Mouse (Mus musculus) limb, embryonic 13.5 days (tissue): ENCODE measurements around the gene Iqch. TPM values are rescaled to one million over a fixed set of nuclear protein-coding genes. Genes with fewer than 3 reads are reported as not detected.

ENCODE experiments used
- ATAC-seq: fragments of 200-750 bp; cut with Nextera tagmentation; 2 replicates; pipeline ENCODE4 v1.8.0; 2017; ENCODE audit warnings: low read depth, moderate number of reproducible peaks, moderate TSS enrichment; ENCODE audit not compliant: low FRiP score
- H3K27ac ChIP-seq: fragments of 300-500 bp; sonication (generic); 2 replicates; pipeline ENCODE4 v1.5.1; 2015; ENCODE audit warnings: inconsistent platforms, mild to moderate bottlenecking, moderate library complexity
- H3K27me3 ChIP-seq: fragments of 300-500 bp; sonication (generic); 2 replicates; pipeline ENCODE4 v1.6.1; 2015; ENCODE audit warnings: mild to moderate bottlenecking, inconsistent platforms
- H3K36me3 ChIP-seq: fragments of 300-500 bp; sonication (generic); 2 replicates; pipeline ENCODE4 v1.6.1; 2015; ENCODE audit warnings: inconsistent platforms, mild to moderate bottlenecking, moderate library complexity
- H3K4me1 ChIP-seq: fragments of 300-500 bp; sonication (generic); 2 replicates; pipeline ENCODE4 v1.6.1; 2015; ENCODE audit warnings: inconsistent platforms
- H3K4me2 ChIP-seq: fragments of 300-500 bp; sonication (generic); replicated peaks from 2 replicates; pipeline ENCODE4 v1.6.1; 2015; ENCODE audit warnings: inconsistent platforms, mild to moderate bottlenecking, moderate library complexity
- H3K4me3 ChIP-seq: fragments of 300-500 bp; sonication (generic); 2 replicates; pipeline ENCODE4 v1.5.1; 2015; ENCODE audit warnings: moderate library complexity, mild to moderate bottlenecking, inconsistent platforms
- H3K9ac ChIP-seq: fragments of 300-500 bp; sonication (generic); 2 replicates; pipeline ENCODE4 v1.6.1; 2015; ENCODE audit warnings: mild to moderate bottlenecking, inconsistent platforms
- H3K9me3 ChIP-seq: fragments of 300-500 bp; sonication (generic); 2 replicates; pipeline ENCODE4 v1.6.1; 2016; ENCODE audit warnings: inconsistent platforms
- WGBS: fragments of 180-500 bp; shearing (Covaris S2); methylation state at CpG from one replicate; pipeline ENCODE4 v1.1.7; 2015; 5-methylcytosine and 5-hydroxymethylcytosine counted together
- polyA plus RNA-seq: library from polyadenylated mRNA; unstranded; fragments of >200 nt; fragmentation: Nextera tagmentation; extraction: Ambion mirVana; gene quantifications from 2 replicates; pipeline ENCODE4 v1.2.1, GENCODE M21; 2015

Iqch gene
- polyA plus RNA-seq, 1 experiment from 2014 or later = 0.20 TPM

- no peak for ATAC-seq
- Histone ChIP-seq H3K27ac (no peak overlapping the region), H3K27me3 (no peaks in the 10 kb centered on the region), H3K9ac (no peak overlapping the region), H3K4me2 (no peak overlapping the region), H3K36me3 (no peaks in the 10 kb centered on the region), H3K4me1 (no peaks in the 10 kb centered on the region), H3K4me3 (no peak overlapping the region), H3K9me3 (peaks cover 8% of the 10 kb centered on the region; the same call in 1 of the 2 replicates)
These were observed 145.9 kb downstream of the Iqch start for GRCm38 (mm10) chr9:63456401-63456800.

DNA sequence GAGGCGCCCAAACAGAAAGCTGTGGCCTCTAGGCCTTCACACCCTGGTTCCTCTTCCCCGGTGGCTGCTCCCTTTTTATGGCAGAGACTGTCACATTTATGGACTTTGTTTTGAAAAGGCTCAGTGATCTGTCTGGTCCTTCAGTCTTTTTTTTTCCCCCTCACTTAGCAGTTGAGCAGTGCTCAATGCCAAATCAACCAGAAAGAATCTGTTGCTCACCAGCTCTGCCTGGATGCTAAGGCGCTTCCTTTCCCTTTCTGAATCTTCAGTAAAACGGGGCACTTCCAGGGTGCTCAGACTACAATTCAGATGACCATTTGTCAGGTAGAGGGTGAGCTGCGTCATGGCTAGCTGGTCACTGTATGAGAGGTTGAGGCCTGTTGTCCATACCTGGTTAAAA, 148.0 kb downstream of the Iqch start:
- H3K4me1 ChIP-seq = no peaks in the 10 kb centered on the region
- H3K9me3 ChIP-seq = peaks cover 8% of the 10 kb centered on the region; the same call in 1 of the 2 replicates
- H3K4me3 ChIP-seq = no peak overlapping the region
- no peak overlapping the region for H3K4me2 ChIP-seq
- no peak for ATAC-seq
- no peaks in the 10 kb centered on the region for H3K27me3 ChIP-seq
- 65% methylated on average over 5 of the region's 5 CpGs for WGBS
- no peaks in the 10 kb centered on the region for H3K36me3 ChIP-seq
- H3K27ac ChIP-seq = no peak overlapping the region
- no peak overlapping the region for H3K9ac ChIP-seq

GRCm38 (mm10) chr9:63450531-63451030, 151.7 kb downstream of the Iqch start:
- Histone ChIP-seq H3K9me3 (peaks cover 8% of the 10 kb centered on the region; the same call in 1 of the 2 replicates), H3K9ac (no peak overlapping the region), H3K4me1 (no peaks in the 10 kb centered on the region), H3K27me3 (no peaks in the 10 kb centered on the region), H3K27ac (no peak overlapping the region), H3K4me2 (no peak overlapping the region), H3K4me3 (no peak overlapping the region), H3K36me3 (no peaks in the 10 kb centered on the region)
- WGBS = 67% methylated on average over 4 of the region's 4 CpGs
- no peak for ATAC-seq

GRCm38 (mm10) chr9:63443695-63444094, 158.6 kb downstream of the Iqch start:
- H3K9ac ChIP-seq = no peak overlapping the region
- no peak overlapping the region for H3K4me2 ChIP-seq
- H3K4me3 ChIP-seq = no peak overlapping the region
- ATAC-seq = no peak
- H3K4me1 ChIP-seq = 0 out of 2 replicates have a peak, but pooled peaks cover 3% of the 10 kb centered on the region
- H3K27ac ChIP-seq = no peak overlapping the region
- H3K27me3 ChIP-seq = no peaks in the 10 kb centered on the region
- no peaks in the 10 kb centered on the region for H3K36me3 ChIP-seq
- H3K9me3 ChIP-seq = no peaks in the 10 kb centered on the region
- WGBS = 69% methylated on average over 6 of the region's 6 CpGs

- Histone ChIP-seq H3K4me1 (no peaks in the 10 kb centered on the region), H3K36me3 (no peaks in the 10 kb centered on the region), H3K27ac (no peak overlapping the region), H3K4me3 (no peak overlapping the region), H3K27me3 (no peaks in the 10 kb centered on the region), H3K9me3 (no peaks in the 10 kb centered on the region), H3K4me2 (no peak overlapping the region), H3K9ac (no peak overlapping the region)
- WGBS = 78% methylated on average over 1 of the region's 1 CpGs
- no peak for ATAC-seq
These were observed 171.6 kb downstream of the Iqch start for GRCm38 (mm10) chr9:63430652-63431051.

DNA sequence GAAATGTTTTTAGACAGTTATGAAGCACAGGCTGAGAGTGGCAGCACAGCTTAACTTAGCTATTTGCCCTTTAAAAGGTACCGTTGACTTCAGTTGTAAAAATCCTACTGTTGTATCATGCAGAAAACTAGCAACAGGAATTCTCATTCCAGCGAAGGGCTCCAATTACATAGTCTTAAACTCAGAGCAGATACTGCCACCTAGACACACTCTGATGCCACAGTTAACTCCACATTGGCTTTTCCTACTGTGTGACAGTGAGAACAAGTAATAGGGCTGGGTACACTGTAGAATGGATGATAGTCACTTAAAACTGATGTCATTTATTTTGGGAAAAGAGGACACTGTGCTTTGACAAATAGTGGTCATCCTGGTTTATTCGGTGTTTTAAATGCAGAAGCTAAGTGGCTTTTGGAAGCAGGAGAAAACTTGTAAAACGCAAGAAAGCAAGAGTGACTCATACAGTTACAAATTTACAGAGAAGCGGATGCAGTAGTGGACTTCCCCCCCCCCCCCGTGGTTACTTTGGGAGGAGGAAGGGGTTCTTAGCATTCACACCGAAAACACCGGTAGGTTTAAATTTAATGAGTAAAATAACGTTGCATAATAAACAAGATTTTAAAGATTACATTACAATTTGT, 181.1 kb downstream of the Iqch start:
- Histone ChIP-seq H3K4me3 (no peak overlapping the region), H3K27me3 (no peaks in the 10 kb centered on the region), H3K9me3 (no peaks in the 10 kb centered on the region), H3K9ac (no peak overlapping the region), H3K4me2 (no peak overlapping the region), H3K4me1 (peaks cover 12% of the 10 kb centered on the region), H3K27ac (no peak overlapping the region), H3K36me3 (no peaks in the 10 kb centered on the region)
- ATAC-seq = no peak
- WGBS = 45% methylated on average over 9 of the region's 9 CpGs

- Histone ChIP-seq H3K27me3 (no peaks in the 10 kb centered on the region), H3K9me3 (no peaks in the 10 kb centered on the region), H3K36me3 (no peaks in the 10 kb centered on the region), H3K9ac (no peak overlapping the region), H3K4me2 (no peak overlapping the region), H3K4me3 (no peak overlapping the region), H3K27ac (no peak overlapping the region), H3K4me1 (peaks cover 12% of the 10 kb centered on the region)
- WGBS = 37% methylated on average over 6 of the region's 6 CpGs
- no peak for ATAC-seq
These were observed 181.9 kb downstream of the Iqch start for GRCm38 (mm10) chr9:63420396-63420795.

- no peak for ATAC-seq
- H3K9ac ChIP-seq = no peak overlapping the region
- H3K27ac ChIP-seq = no peak overlapping the region
- H3K9me3 ChIP-seq = no peaks in the 10 kb centered on the region
- H3K4me1 ChIP-seq = peaks cover 8% of the 10 kb centered on the region
- no peaks in the 10 kb centered on the region for H3K27me3 ChIP-seq
- H3K4me3 ChIP-seq = no peak overlapping the region
- H3K36me3 ChIP-seq = no peaks in the 10 kb centered on the region
- WGBS = 84% methylated on average over 1 of the region's 1 CpGs
- no peak overlapping the region for H3K4me2 ChIP-seq
These were observed 202.1 kb downstream of the Iqch start for GRCm38 (mm10) chr9:63400176-63400575.

- H3K36me3 ChIP-seq = no peaks in the 10 kb centered on the region
- peak overlapping the region; percentile 87 for H3K9ac ChIP-seq
- peak overlapping the region; percentile 93 for H3K4me2 ChIP-seq
- H3K27ac ChIP-seq = peak overlapping the region; percentile 56; the same call in 1 of the 2 replicates
- WGBS = 4% methylated on average over 8 of the region's 8 CpGs
- H3K4me3 ChIP-seq = peak overlapping the region; percentile 89
- H3K4me1 ChIP-seq = peaks cover 8% of the 10 kb centered on the region
- no peaks in the 10 kb centered on the region for H3K27me3 ChIP-seq
- ATAC-seq = peak; percentile 42
- no peaks in the 10 kb centered on the region for H3K9me3 ChIP-seq
These were observed 202.9 kb downstream of the Iqch start for GRCm38 (mm10) chr9:63399463-63399815.

DNA sequence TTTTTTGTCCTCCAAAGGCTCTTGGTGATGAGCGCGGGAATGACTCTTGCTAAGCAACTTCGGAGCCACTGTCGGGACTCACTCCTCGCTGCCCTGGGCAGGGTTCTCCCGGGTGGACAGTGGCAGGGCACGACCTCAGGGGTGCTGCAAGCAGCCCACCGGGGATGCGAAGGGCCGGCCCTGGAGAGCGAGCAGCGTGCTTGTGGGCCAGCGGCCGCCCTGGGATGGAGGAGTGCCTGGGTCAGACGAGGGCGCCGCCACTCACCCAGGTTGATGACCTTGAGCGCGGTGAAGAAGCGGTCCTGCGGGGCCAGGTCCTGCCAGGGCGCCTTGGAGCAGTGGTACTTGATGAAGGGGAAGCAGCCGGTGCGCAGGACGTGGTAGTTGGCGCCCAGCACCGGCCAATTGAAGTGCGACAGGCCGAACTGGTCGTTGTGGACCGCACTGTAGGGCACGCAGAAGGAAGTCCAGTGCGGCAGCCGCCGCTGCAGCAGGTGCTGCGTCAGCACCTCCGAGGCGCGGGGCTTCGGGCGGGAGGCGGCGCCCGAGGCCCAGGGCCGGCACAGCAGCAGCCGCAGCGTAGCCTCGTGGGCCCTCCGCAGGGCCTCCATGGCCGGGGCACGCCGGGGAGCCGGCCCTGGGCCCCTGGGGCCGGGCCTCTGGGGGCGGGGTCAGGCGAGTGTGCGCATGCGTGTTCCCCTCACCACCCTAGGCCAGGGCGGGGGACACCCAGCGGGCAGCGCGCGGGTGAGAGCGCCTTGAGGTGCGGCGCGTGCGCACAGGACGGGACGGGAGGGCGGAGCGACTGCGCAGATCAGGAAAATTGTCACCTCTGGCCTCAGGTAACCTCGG, 203.5 kb downstream of the Iqch start, which contains the start of gene 2300009A05Rik:
2300009A05Rik (minus strand) TSS at position 636 of the 852 bp plus-strand sequence.
- WGBS = under 1% methylated on average over 71 of the region's 74 CpGs
- peak within 1 kb of the TSS; percentile 69 for H3K27ac ChIP-seq
- no peaks in the 10 kb centered on the region for H3K36me3 ChIP-seq
- peak within 1 kb of the TSS; percentile 87 for H3K9ac ChIP-seq
- peaks cover 8% of the 10 kb centered on the region for H3K4me1 ChIP-seq
- H3K9me3 ChIP-seq = no peaks in the 10 kb centered on the region
- H3K4me3 ChIP-seq = peak within 1 kb of the TSS; percentile 89
- peak; percentile 95 for ATAC-seq
- no peaks in the 10 kb centered on the region for H3K27me3 ChIP-seq
- H3K4me2 ChIP-seq = peak within 1 kb of the TSS; percentile 93

GRCm38 (mm10) chr9:63395612-63396011, 206.7 kb downstream of the Iqch start:
- Histone ChIP-seq H3K27me3 (no peaks in the 10 kb centered on the region), H3K4me3 (no peak overlapping the region), H3K27ac (no peak overlapping the region), H3K4me1 (peaks cover 8% of the 10 kb centered on the region), H3K36me3 (no peaks in the 10 kb centered on the region), H3K9ac (no peak overlapping the region), H3K9me3 (no peaks in the 10 kb centered on the region), H3K4me2 (no peak overlapping the region)
- WGBS = 82% methylated on average over 7 of the region's 7 CpGs
- no peak for ATAC-seq

DNA sequence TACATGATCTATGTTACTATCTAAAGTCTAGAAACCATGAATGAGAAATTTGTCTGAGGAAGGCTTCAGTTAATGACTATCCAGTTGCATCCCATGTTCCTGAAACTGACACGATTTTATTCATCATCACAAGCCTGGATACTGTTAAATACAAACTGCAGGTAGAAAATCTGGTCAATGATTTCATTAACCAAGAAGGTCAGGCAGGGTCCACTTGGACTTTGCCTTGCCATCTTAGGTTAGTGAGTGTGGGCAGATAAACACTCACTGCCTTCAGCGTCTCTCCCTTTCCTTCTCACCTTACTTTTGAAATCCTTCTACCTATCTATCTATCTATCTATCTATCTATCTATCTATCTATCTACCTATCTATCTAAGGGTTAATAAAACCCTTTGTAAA, 211.0 kb downstream of the Iqch start:
- Histone ChIP-seq H3K9ac (no peak overlapping the region), H3K36me3 (no peaks in the 10 kb centered on the region), H3K4me1 (0 out of 2 replicates have a peak, but pooled peaks cover 3% of the 10 kb centered on the region), H3K4me2 (no peak overlapping the region), H3K27ac (no peak overlapping the region), H3K27me3 (no peaks in the 10 kb centered on the region), H3K4me3 (no peak overlapping the region), H3K9me3 (no peaks in the 10 kb centered on the region)
- WGBS = 73% methylated on average over 2 of the region's 2 CpGs
- ATAC-seq = no peak
